Mouse (Mus musculus): ENCODE results near the gene Lmo4.

GRCm38 (mm10) chr3:144253018-144253417 is 48.0 kb upstream of the Lmo4 start:
- no peak for TF ChIP-seq POLR2A (IDR thresholded peaks at IDR 0.05; ENCODE audit: extremely low read depth, insufficient read depth, low read length)
- no peak for TF ChIP-seq CTCF (IDR thresholded peaks at IDR 0.05; ENCODE audit: extremely low read depth, insufficient read depth, low read length)
